Mouse (Mus musculus) gastrocnemius, adult 2 months (tissue): ENCODE results near the gene Kpnb1. TPM values are rescaled to one million over a fixed set of nuclear protein-coding genes. Genes with fewer than 3 reads are reported as not detected.
A peak's percentile ranks its signal among the peaks of the same experiment; 100 is the strongest.

Experiments used
- DNase-seq: peaks from one replicate; pipeline ENCODE4 v3.0.0; 2022
- H3K27ac ChIP-seq: fragments of 200-600 bp; 2 replicates; pipeline ENCODE4 v1.8.1; 2022; ENCODE audit warnings: mild to moderate bottlenecking
- H3K4me3 ChIP-seq: fragments of 200-600 bp; 2 replicates; pipeline ENCODE4 v1.8.1; 2022; ENCODE audit warnings: mild to moderate bottlenecking, moderate library complexity
- CTCF ChIP-seq: fragments of 200-600 bp; IDR thresholded peaks from 2 replicates; pipeline ENCODE4 v1.8.1; 2022; ENCODE audit warnings: antibody characterized with exemption, mild to moderate bottlenecking, moderate library complexity
- intact Hi-C: fragments of 180-260 bp; cut with DNase I; formaldehyde crosslinking; loops from one replicate; pipeline ENCODE4 v1.15.1; 2025
- long read RNA-seq, 2 experiments: library from polyadenylated mRNA; stranded (forward); transcript quantifications; one replicate each; pipeline ENCODE4 v2.0.0; 2021
- total RNA-seq, 2 experiments: library from RNA; stranded (reverse); gene quantifications; 2 replicates each; pipeline ENCODE4 v1.2.3; 2021

The Kpnb1 gene
- 10 to 100 TPM; 49.2 to 58.9 TPM for total RNA-seq
- long read RNA-seq, experiment 1, full-length matches to known transcripts = 17 of 80 reads
- long read RNA-seq, experiment 1, partial matches to known transcripts = 13 of 80 reads
- long read RNA-seq, experiment 1, other reads (novel, unspliced or antisense) = 50 of 80 reads
- long read RNA-seq, experiment 2, full-length matches to known transcripts = 21 of 87 reads
- long read RNA-seq, experiment 2, partial matches to known transcripts = 4 of 87 reads
- long read RNA-seq, experiment 2, other reads (novel, unspliced or antisense) = 62 of 87 reads

DNA sequence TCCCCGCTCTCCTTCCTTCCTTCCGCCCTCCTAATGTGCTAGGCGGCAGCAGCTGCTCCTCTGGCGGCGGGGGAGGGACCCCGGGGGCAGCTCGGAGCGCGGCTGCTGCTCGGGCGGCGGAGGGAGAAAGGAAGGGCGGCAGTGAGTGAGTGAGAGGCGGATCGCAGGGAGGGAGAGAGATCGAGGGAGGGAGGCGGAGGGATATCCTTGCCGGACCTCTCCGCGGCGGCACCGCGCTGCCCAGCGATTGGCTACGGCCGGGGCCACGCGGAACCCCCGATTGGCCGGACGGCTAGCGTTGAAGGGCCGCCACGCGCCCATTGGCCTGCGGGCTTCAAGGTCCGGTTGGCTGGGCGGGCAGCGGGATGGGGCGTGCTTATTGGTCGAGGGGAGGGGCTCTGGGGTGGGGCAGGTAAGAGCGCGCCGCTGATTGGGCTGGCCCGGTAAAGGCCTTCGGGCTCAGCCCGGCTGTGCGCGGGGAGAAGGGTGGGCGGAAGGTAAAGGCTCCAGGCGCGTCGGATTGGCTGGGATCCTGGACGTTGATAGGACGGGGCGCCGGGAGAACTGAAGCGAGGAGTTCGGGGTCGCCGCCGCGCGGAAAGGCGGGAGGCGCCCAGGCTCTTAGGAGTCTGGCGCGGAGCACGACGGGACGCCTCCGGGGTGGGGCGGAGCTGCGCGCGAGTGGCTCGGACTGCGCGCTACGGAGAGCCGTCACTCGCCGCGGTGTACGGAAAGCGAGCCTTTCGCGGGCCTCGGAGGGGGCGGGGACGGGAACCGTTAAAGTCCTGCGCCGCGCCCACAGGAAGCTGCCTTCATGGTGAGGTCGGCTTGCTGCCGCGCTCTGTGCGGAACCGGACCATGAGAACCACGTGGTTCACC is at the start of gene Kpnb1:
Kpnb1 (minus strand) TSS at position 118 of the 879 bp plus-strand sequence.
- peak; percentile 100 for DNase-seq
- no peak for TF ChIP-seq CTCF
- peak within 1 kb of the TSS; percentile 98 for H3K27ac ChIP-seq
- H3K4me3 ChIP-seq = peak within 1 kb of the TSS; percentile 97
- intact Hi-C loops = loop anchor here (5.0 kb wide), 1 partner anchor 124 kb away; no protein-coding TSS in a partner anchor

DNA sequence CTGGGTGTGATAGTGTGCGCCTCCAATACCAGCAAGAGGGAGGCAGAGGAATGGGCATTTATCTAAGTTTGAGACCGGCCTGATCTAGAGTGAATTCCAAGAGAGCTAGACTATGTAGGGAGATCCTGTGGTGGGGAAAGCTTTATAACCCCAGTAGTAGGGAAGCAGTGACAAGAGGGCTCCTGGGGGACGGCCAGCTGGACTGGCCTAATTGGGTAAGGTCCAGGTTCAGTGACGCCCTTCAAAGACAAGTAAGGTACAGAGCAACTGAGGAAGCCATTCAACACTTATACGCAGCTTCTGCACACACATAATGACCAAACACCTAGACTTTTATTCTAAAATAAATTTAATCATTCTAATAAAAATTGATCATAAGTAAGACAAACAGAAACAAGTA is 44.8 kb upstream of the Kpnb1 start:
- no peak for TF ChIP-seq CTCF
- no peak overlapping the region; the same call in 1 of the 2 replicates for H3K27ac ChIP-seq
- H3K4me3 ChIP-seq = no peak overlapping the region
- intact Hi-C loops = no loop called here
- DNase-seq = no peak

DNA sequence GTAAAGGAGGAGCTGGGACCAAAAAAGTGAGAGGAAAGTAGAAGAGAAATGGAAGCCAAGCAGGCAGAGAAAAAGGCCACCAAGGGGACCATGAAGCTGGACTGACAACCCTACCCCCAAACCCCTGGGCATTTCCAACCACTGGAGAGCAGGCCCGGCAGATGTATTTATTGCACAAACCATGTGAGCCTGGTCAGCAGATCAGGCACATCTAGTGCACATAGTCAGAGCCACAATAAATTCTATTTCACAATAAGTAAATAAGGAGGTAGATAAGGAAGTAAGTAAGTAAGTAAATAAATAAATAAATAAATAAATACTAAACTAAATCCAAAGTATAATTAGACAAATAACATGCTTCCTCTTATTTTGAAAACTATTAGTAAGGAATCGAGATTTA is 41.7 kb upstream of the Kpnb1 start:
- TF ChIP-seq CTCF = no peak
- Histone ChIP-seq H3K4me3 (no peak overlapping the region), H3K27ac (no peak overlapping the region)
- intact Hi-C loops = no loop called here
- no peak for DNase-seq

DNA sequence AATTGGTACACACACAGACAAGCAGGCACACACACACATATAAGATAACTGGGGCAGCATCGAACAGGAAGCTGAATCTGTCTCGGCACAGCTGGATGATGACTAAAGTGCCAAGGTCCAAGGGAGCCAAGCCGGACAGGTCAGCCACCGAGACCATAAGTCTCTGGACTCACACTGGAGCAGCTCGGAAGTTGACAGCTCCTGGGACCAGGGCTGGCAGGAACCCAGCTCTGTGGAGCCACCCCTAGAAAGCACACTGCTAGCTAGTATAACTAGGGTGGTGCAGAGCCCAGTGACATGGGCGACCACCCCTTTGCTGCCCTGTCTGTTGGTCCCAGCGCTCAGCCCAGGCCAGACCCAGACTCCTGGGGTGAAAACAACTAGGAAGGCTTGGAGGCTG is 41.3 kb upstream of the Kpnb1 start:
- Histone ChIP-seq H3K27ac (no peak overlapping the region), H3K4me3 (no peak overlapping the region)
- no peak for DNase-seq
- no peak for TF ChIP-seq CTCF
- intact Hi-C loops = no loop called here

DNA sequence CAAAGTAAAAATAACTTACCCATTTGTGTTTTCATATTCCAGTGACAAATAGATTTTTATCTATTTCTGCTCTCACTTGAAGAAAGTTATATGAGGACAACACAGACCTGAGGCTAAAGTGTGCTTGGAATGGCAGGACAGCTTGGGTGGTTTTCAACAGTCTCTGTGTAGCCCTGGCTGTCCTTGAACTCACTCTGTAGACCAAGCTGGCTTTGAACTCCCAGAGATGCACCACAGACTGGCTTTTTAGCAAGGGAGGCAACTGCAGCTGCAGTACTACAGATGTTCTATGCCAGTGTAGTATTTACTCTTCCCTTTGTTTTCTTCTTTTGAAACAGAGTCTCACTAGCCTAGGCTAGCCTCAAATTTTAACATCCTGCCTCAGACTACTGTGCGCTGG is 38.5 kb upstream of the Kpnb1 start:
- H3K27ac ChIP-seq = no peak overlapping the region
- intact Hi-C loops = no loop called here
- no peak for DNase-seq
- H3K4me3 ChIP-seq = no peak overlapping the region
- TF ChIP-seq CTCF = no peak

DNA sequence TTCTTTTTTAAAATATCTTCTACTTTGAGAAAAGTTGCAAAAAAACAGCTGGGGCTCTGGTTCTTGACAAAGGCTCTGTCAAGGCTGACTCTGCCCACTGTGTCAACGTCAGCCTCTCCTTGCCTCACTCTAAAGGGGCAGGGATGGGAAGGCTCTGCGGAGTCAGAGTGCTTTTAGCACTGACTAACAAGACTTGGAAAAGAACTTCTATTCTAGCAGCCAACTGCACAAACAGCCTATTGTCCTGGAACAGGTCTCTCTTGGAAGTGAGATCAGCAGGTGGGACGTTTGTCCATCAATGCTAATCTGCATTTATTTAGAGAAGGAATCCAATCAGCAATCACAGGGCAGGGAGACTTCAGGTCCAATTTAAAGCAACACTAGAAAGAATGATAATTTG is 35.8 kb upstream of the Kpnb1 start:
- intact Hi-C loops = no loop called here
- DNase-seq = no peak

DNA sequence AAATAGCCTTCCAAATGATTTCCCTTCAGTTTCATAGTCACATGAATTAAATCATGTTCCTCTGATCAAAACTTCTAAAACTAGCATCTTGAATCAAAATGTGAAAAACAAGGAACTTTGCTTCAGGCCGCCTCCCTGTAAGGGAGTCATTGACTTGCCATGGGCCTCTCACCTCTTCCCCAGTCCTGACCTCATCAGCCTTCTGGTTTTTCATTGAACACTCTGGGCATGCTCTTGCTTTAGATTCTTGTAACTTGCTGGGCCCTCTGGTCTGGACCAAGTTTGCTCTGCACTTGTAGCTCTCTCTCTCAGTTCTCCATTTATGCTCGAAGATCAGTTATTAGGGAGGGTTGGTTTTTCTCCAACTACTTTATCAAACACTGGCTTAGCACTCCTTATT is 33.9 kb upstream of the Kpnb1 start:
- TF ChIP-seq CTCF = no peak
- no peak overlapping the region for H3K4me3 ChIP-seq
- intact Hi-C loops = no loop called here
- no peak overlapping the region for H3K27ac ChIP-seq
- DNase-seq = no peak

More for the DNA sequence above, 35.8 kb upstream of the Kpnb1 start:
- no peak overlapping the region for H3K27ac ChIP-seq
- no peak overlapping the region for H3K4me3 ChIP-seq
- TF ChIP-seq CTCF = no peak

DNA sequence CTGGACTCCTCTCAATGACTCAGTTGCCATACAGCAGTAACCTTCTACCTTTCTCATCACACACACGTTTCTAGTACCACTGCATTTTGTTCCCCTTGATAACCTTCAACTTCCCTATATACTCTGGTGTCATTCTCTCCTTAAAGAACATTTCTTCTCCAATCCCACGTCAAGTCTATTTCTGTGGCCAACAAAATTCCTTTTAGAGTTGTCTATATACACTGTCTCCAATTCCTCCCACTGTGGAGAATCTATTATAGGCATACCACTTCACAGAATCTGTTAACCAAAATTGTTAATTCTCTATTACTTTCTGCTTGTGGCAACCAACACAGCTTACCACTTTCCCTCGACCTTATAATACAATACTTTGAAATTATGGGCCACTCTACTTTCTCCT is 32.5 kb upstream of the Kpnb1 start:
- intact Hi-C loops = no loop called here
- no peak overlapping the region for H3K27ac ChIP-seq

DNA sequence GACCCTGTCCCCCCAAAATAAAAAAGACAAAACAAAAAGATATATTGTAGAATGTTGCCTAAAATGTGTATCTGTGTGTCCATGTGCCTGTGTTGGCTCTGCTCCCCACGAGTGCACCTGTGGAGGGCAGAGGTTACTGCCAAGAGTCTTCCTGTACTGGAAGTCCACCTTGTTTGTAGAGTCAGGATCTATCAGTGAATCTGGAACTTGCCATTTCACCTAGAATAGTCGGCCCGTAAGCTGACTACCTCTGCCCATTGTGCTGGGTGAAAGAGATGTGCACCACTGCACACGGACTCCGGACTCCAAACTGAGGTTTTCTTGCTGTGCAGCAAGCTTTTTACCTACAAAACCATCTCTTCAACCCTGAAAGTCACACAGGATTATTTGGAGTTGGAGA is 26.7 kb upstream of the Kpnb1 start:
- intact Hi-C loops = loop anchor here (10.0 kb wide), 1 partner anchor 100 kb away; the partner anchor contains the start of gene Mrpl45
- no peak for DNase-seq
- no peak for TF ChIP-seq CTCF
- Histone ChIP-seq H3K4me3 (no peak overlapping the region), H3K27ac (no peak overlapping the region)

More for the DNA sequence above, 32.5 kb upstream of the Kpnb1 start:
- TF ChIP-seq CTCF = no peak
- no peak for DNase-seq
- no peak overlapping the region for H3K4me3 ChIP-seq

DNA sequence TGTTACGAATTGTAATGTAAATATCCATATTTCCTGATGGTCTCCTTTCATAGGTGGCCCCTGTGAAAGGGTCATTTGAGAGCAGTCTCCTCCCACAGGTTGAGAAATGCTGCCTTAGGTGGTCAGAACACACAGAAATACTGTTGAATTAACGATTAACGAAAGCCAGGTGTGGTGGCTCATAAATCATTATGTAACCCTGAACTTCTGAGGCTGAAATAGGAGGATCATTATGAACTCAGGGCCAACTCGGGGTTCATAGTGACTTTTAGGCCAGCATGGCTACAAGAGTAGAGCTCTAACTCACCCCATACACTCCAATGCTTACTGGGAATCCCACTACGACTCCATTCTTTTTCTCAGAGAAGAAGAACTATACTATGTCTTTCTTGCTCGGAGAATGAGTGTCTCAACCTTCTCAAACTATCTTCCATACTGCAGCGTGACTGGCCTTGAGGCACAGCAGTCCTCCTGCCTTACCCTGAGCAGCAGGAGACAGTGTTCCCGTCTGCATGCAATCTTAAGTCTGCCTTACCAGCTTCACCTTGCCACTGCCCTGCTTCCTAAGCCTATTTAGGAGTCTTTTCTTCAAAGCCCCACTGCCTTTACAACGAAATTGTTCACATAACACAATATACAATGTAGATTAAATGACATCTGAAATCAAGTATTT is 23.2 kb upstream of the Kpnb1 start:
- intact Hi-C loops = loop anchor here (10.0 kb wide), 1 partner anchor 104 kb away; the partner anchor contains the start of gene Mrpl45
- H3K27ac ChIP-seq = no peak overlapping the region
- no peak overlapping the region for H3K4me3 ChIP-seq
- TF ChIP-seq CTCF = no peak
- DNase-seq = no peak

DNA sequence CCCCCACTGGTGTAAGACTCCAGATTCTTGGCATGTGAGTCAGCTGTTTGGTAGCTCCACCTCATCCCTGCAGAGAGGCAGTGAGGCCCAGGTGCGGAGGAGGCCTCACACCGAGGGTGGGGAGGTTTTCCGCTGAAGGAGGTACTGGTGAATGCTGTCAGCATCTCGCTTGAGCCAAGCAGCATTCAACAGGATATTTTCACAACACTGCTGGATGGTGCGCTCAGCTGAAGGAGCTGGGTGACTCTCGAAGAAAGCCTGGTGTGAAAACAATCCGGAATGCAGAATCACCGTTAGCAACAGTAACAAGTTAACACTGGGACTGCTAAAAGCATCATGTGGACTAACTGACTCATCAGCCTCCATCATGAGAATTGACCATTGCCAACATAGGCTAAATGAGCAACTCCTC is 19.3 kb upstream of the Kpnb1 start:
- intact Hi-C loops = no loop called here
- TF ChIP-seq CTCF = no peak
- Histone ChIP-seq H3K4me3 (no peak overlapping the region), H3K27ac (no peak overlapping the region)
- DNase-seq = no peak

DNA sequence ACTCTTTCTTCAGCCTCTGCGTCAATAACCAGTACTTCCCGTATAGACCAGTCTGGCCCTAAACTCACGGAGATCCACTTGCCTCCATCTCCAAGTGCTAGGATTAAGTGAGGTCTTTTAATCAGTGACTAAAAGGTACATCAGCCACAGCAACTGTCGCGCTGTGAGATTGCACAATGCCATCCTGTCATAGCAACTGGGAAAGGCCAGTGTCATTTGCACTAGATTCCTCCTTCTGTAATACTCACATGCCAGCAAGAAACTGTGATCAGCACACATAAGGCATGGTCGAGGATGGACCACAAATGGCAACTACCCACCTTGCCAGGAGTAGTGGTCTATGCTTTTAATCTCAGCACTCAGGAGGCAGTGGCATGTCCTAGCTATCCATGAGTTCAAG is 11.8 kb upstream of the Kpnb1 start:
- no peak for DNase-seq

DNA sequence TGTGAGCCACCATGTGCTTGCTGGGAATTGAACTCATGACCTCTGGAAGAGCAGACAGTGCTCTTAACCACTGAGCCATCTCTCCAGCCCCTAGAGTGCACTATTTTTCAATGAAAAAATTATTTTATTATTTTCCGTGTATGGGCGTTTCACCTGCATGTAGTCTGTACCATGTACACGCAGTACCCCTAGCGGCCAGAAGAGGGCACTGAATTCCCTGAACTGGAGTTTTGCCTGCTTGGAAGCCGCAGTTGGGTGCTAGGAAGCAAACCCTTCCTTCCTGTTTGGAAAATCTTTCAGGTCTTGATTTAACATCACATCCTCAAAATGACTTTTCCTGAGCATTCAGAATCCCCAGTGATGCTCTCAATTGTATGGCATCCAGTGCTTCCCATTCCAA is 10.9 kb upstream of the Kpnb1 start:
- peak; percentile 59 for DNase-seq

More for the DNA sequence above, 11.8 kb upstream of the Kpnb1 start:
- no peak for TF ChIP-seq CTCF
- intact Hi-C loops = loop anchor here (2.0 kb wide), 1 partner anchor 131 kb away; no protein-coding TSS in a partner anchor
- H3K27ac ChIP-seq = no peak overlapping the region
- no peak overlapping the region for H3K4me3 ChIP-seq

More for the DNA sequence above, 10.9 kb upstream of the Kpnb1 start:
- Histone ChIP-seq H3K4me3 (no peak overlapping the region), H3K27ac (no peak overlapping the region)
- TF ChIP-seq CTCF = peak; percentile 84
- intact Hi-C loops = loop anchor here (2.0 kb wide), 1 partner anchor 132 kb away; no protein-coding TSS in a partner anchor
